Mouse (Mus musculus) neutrophil, adult 5-6 weeks (primary cell): ENCODE data around the gene Arid5b. TPM values are rescaled to one million over a fixed set of nuclear protein-coding genes. Genes with fewer than 3 reads are reported as not detected.

Experiments
- ATAC-seq: fragments of 151-379, 151-347 bp; 2 replicates; pipeline ENCODE4 v1.8.0; 2017; ENCODE audit warnings: mild to moderate bottlenecking, moderate TSS enrichment; ENCODE audit not compliant: insufficient number of reproducible peaks, poor library complexity, low FRiP score, severe bottlenecking; ENCODE audit errors: extremely low read depth
- total RNA-seq: library from RNA; stranded (forward); fragments of 200-1000 nt; gene quantifications from 2 replicates; pipeline ENCODE4 v1.2.3, GENCODE M21; 2017

The Arid5b gene
- total RNA-seq, 1 experiment from 2014 or later, result 41.2 TPM

DNA sequence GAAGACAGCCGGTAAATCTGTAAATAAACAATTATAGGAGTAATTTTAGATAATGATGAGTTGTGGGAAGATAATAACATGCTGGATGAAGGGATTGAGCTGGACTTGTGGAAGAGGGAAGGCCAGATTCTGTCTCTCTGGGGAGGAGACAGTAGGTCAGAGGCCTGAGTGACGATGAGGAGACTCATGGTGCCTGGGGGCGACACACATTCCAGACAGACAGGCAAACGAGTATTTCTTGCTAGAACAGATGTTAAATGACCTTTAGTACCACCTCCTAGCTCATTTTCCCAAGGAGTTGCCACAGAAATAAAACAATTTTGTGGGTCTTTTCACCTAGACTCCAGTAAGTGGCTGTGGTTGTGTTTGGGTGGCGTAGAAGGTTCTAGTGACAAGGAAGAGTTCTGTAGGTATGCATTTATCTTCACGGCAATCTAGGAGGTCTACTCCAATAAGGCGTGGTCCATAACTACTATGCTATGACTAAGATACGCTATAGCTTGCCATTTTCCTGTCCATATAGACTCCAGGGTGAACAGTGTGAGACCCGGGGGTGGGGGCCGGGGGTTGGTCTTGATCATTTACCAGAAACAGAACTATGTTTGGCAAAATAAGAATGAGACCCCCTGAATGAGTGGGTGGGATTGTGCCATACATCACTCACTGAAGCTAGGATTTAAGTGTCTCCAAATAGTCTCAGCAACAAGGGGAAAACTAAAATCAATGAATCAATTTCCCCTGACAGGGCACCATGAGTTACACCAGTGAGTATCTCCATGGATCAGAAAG, 100.6 kb downstream of the Arid5b start:
- ATAC-seq, result no peak

DNA sequence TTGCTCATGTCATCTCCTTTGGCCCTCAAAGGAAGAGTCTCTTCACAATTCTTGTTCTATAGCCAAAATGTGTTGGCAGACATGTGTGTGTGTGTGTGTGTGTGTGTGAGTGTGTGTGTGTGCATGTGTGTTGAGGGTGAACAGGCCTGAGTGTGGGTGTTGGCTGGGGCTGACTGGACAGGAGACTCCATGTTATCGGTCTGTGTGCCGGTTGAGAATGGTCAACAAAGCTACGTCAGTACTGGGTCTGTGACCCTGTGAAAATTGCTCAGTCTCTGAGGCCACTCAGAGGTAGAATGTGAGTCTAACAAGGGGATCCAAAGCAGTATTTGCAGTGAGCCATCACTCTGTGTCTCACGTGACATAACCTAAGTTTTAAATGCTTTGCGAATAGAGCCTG, 102.7 kb downstream of the Arid5b start:
- ATAC-seq, result no peak

- no peak for ATAC-seq
Measured at GRCm38 (mm10) chr10:68173634-68174033, 104.9 kb downstream of the Arid5b start.

GRCm38 (mm10) chr10:68172906-68173305, 105.6 kb downstream of the Arid5b start:
- no peak for ATAC-seq

DNA sequence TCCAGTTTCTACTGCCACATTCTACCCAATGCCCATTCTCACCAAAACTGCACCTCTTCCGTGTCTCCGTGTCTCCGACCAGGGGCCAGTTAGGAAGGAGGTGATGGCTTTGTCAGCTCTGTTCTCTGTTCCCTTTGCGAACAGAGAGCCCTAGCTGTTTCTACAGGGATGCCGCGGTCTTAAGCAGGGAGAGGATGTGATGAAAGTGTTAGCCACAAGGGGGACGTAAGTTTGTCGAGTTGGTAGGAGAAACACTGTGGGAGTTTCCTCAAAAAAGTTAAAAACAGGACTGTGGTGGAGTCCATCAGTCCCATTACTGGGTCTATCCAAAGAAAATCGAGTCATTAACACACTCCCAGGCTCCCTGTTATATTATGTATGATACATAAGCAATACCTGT, 106.6 kb downstream of the Arid5b start:
- peak; percentile 33; the same call in 1 of the 2 replicates for ATAC-seq

- ATAC-seq, result no peak
Measured at GRCm38 (mm10) chr10:68168613-68169012, 109.9 kb downstream of the Arid5b start.

- no peak for ATAC-seq
Measured at GRCm38 (mm10) chr10:68168141-68168540, 110.4 kb downstream of the Arid5b start.

GRCm38 (mm10) chr10:68167118-68167517, 111.4 kb downstream of the Arid5b start:
- no peak for ATAC-seq

GRCm38 (mm10) chr10:68166695-68167086, 111.8 kb downstream of the Arid5b start:
- no peak for ATAC-seq

DNA sequence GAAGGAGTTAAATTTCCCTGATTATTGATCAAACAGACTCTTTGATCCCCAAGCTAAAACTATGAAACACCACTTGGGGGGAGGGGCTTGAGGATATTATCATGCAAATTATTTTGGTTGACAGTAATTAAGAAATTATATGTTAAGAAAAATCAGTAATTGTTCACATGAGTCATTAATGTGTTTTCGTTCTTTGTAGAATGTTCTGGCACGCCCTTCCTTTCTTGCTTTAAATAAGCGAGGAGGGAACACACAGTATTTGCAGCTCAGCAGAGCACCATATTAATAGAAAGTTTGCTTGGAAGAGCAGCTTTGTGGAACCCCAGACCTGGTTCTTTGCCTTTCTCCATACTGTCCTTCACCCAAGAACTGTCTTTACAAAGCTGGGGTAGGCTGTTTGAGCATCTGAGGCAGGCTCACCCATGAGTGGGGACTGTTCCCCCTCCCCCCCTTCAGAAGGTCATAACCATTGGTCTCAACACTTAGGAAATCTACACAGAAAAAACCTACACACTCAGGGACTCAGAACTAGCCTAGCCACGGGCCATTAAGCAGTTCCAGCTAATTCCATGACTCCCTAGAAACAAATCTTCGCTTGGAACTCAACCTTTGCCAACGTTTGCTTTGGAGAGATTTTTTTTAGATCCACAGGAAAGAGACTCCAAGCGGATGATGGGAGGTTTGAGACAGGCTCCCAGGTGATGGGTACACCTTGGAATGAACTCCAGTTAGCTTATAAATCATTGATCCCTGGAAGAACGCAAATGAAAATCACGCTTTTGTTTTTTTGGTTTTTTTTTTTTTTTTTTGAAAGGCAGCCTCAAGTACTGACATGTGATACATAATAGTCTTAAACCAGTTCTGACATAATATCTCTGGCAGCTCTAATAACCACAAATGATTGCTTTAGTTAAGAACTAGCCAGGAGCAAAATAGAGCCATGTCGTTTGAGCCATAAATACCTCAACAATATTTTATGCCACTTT, 112.5 kb downstream of the Arid5b start:
- ATAC-seq, result no peak

GRCm38 (mm10) chr10:68164723-68165706, 113.5 kb downstream of the Arid5b start:
- 0 out of 2 replicates have a peak, but pooled peaks have one; percentile 27 for ATAC-seq

GRCm38 (mm10) chr10:68164137-68164536, 114.4 kb downstream of the Arid5b start:
- no peak for ATAC-seq

GRCm38 (mm10) chr10:68159759-68160158, 118.8 kb downstream of the Arid5b start:
- ATAC-seq, result no peak

- no peak for ATAC-seq
Measured at GRCm38 (mm10) chr10:68158555-68158954, 120.0 kb downstream of the Arid5b start.

- ATAC-seq, result no peak
Measured at GRCm38 (mm10) chr10:68157511-68157910, 121.0 kb downstream of the Arid5b start.

GRCm38 (mm10) chr10:68156646-68157245, 121.8 kb downstream of the Arid5b start:
- ATAC-seq, result no peak

DNA sequence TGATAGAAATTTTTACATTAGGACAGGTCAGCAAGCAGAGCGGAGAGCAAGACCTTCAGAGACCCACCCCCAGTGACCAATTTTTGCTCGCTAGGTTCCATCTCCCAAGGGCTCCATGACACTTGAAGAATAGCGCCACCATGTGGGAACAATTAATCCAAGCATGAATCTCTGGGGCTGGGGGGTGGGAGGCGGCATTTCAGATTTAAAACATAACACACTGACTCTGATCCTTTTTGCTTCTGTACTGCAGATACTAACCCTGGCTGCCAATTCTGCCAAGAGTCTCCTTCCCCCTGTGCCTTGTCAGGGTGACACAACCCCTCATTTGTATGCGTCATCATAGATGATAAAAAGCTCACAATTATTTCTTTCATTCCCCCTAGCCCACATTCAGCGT, 122.4 kb downstream of the Arid5b start:
- no peak for ATAC-seq

GRCm38 (mm10) chr10:68155431-68156119, 123.0 kb downstream of the Arid5b start:
- no peak for ATAC-seq
